Mouse (Mus musculus) yolk sac, embryonic 10.5 days (tissue): Measurements from ENCODE around the gene Evi5.

Source experiments
- DNase-seq: peaks from one replicate; pipeline ENCODE4 v3.0.0-alpha.2; 2017; ENCODE audit warnings: low spot score

Evi5 gene

GRCm38 (mm10) chr5:107739023-107739422 lies 135.9 kb downstream of the Evi5 start:
- no peak for DNase-seq

GRCm38 (mm10) chr5:107738296-107738695 lies 136.6 kb downstream of the Evi5 start:
- DNase-seq = no peak

GRCm38 (mm10) chr5:107736171-107736570 lies 138.7 kb downstream of the Evi5 start:
- DNase-seq = no peak

GRCm38 (mm10) chr5:107731844-107732243 lies 143.1 kb downstream of the Evi5 start:
- DNase-seq = no peak

GRCm38 (mm10) chr5:107731408-107731807 lies 143.5 kb downstream of the Evi5 start:
- no peak for DNase-seq

- no peak for DNase-seq
These were observed 147.9 kb downstream of the Evi5 start for GRCm38 (mm10) chr5:107727007-107727402.

GRCm38 (mm10) chr5:107726281-107727006 lies 148.5 kb downstream of the Evi5 start:
- DNase-seq = peak; percentile 11

- DNase-seq = no peak
These were observed 149.3 kb downstream of the Evi5 start, which contains the start of gene Gfi1 for GRCm38 (mm10) chr5:107725435-107726261. Gfi1 (minus strand) TSS chr5:107726036.

- peak; percentile 29 for DNase-seq
These were observed 150.1 kb downstream of the Evi5 start for GRCm38 (mm10) chr5:107724661-107725434.

GRCm38 (mm10) chr5:107723541-107724511 lies 151.1 kb downstream of the Evi5 start:
- DNase-seq = no peak

- DNase-seq = peak; percentile 19
These were observed 152.0 kb downstream of the Evi5 start for GRCm38 (mm10) chr5:107722661-107723532.

GRCm38 (mm10) chr5:107721638-107722011 lies 153.3 kb downstream of the Evi5 start:
- DNase-seq = peak; percentile 19

GRCm38 (mm10) chr5:107720991-107721637 lies 153.8 kb downstream of the Evi5 start:
- peak; percentile 12 for DNase-seq

- DNase-seq = no peak
These were observed 154.4 kb downstream of the Evi5 start for GRCm38 (mm10) chr5:107720511-107720910.

GRCm38 (mm10) chr5:107719786-107720185 lies 155.1 kb downstream of the Evi5 start:
- no peak for DNase-seq

GRCm38 (mm10) chr5:107719209-107719608 lies 155.7 kb downstream of the Evi5 start:
- DNase-seq = no peak

GRCm38 (mm10) chr5:107717871-107718361 lies 157.0 kb downstream of the Evi5 start:
- no peak for DNase-seq

- DNase-seq = no peak
These were observed 163.2 kb downstream of the Evi5 start for GRCm38 (mm10) chr5:107711689-107712088.

- DNase-seq = no peak
These were observed 166.6 kb downstream of the Evi5 start for GRCm38 (mm10) chr5:107708124-107708797.
